In genomic region chr5:122284183-122285028, GRCm38 (mm10) we compare ENCODE assay signal across 8 mouse cellular contexts. TPM values are rescaled to one million over a fixed set of nuclear protein-coding genes. Genes with fewer than 3 reads are reported as not detected.
DNase-seq lines count a peak whose midpoint lies in the region; ATAC-seq and TF ChIP-seq lines count a peak whose summit lies in the region.

Pptc7 (plus strand) TSS chr5:122284365.

- no peaks in the 10 kb centered on the region for H3K9me3 ChIP-seq in heart, embryonic 13.5 days
- H3K9me3 ChIP-seq in liver, embryonic 12.5 days (replicated peaks), result no peaks in the 10 kb centered on the region
- no peaks in the 10 kb centered on the region for H3K9me3 ChIP-seq in stomach, embryonic 15.5 days

- DNase-seq in brain, embryonic 18.5 days (ENCODE audit: low read depth, low spot score), result peak; percentile 84
- DNase-seq in kidney, postnatal 10 days, result peak; percentile 97
- DNase-seq in natural killer cell, adult 2 months (ENCODE audit: low spot score in 2 of 2), result peak; percentile 85 to 91

- H3ac ChIP-seq in C2C12 (ENCODE audit: control insufficient read depth, insufficient read length, low read depth), result peak within 1 kb of the TSS; percentile 84

- peaks cover 41% of the 10 kb centered on the region for H3K79me3 ChIP-seq in C2C12 (ENCODE audit: low read depth)

- peak within 1 kb of the TSS; percentile 97 for H3K4me2 ChIP-seq in heart, embryonic 13.5 days
- peak within 1 kb of the TSS; percentile 100 for H3K4me2 ChIP-seq in liver, embryonic 12.5 days
- H3K4me2 ChIP-seq in stomach, embryonic 15.5 days, result peak within 1 kb of the TSS; percentile 87

- peaks cover 53% of the 10 kb centered on the region for H3K79me2 ChIP-seq in C2C12 (ENCODE audit: control insufficient read depth, insufficient read depth)

- H3K36me3 ChIP-seq in C2C12 (ENCODE audit: control insufficient read depth, insufficient read depth), result no peaks in the 10 kb centered on the region
- H3K36me3 ChIP-seq in heart, embryonic 13.5 days, result peaks cover 19% of the 10 kb centered on the region
- peaks cover 20% of the 10 kb centered on the region for H3K36me3 ChIP-seq in liver, embryonic 12.5 days
- no peaks in the 10 kb centered on the region for H3K36me3 ChIP-seq in stomach, embryonic 15.5 days

- peak within 1 kb of the TSS; percentile 84 for H3K27ac ChIP-seq in heart, embryonic 13.5 days (replicated peaks)
- H3K27ac ChIP-seq in liver, embryonic 12.5 days, result peak within 1 kb of the TSS; percentile 68
- H3K27ac ChIP-seq in stomach, embryonic 15.5 days, result peak within 1 kb of the TSS; percentile 78

- peak within 1 kb of the TSS; percentile 69 for H3K4me3 ChIP-seq in C2C12 (ENCODE audit: insufficient read depth, poor library complexity, severe bottlenecking)
- peak within 1 kb of the TSS; percentile 97 for H3K4me3 ChIP-seq in heart, embryonic 13.5 days
- H3K4me3 ChIP-seq in liver, embryonic 12.5 days, result peak within 1 kb of the TSS; percentile 84
- H3K4me3 ChIP-seq in stomach, embryonic 15.5 days (replicated peaks), result peak within 1 kb of the TSS; percentile 99

- peak; percentile 90 for ATAC-seq in erythroid progenitor cell, adult 5-6 weeks (replicated peaks; ENCODE audit: low FRiP score, poor library complexity, severe bottlenecking)
- peak; percentile 90 for ATAC-seq in heart, embryonic 13.5 days (ENCODE audit: extremely low read depth, insufficient number of reproducible peaks, low FRiP score, low TSS enrichment)
- peak; percentile 92 for ATAC-seq in liver, embryonic 12.5 days
- ATAC-seq in stomach, embryonic 15.5 days (ENCODE audit: insufficient read depth, low FRiP score, low read depth), result peak; percentile 89

- H3K9ac ChIP-seq in heart, embryonic 13.5 days, result peak within 1 kb of the TSS; percentile 97
- H3K9ac ChIP-seq in liver, embryonic 12.5 days, result peak within 1 kb of the TSS; percentile 94
- H3K9ac ChIP-seq in stomach, embryonic 15.5 days, result peak within 1 kb of the TSS; percentile 84

- H3K4me1 ChIP-seq in heart, embryonic 13.5 days, result peaks cover 55% of the 10 kb centered on the region
- H3K4me1 ChIP-seq in liver, embryonic 12.5 days, result peaks cover 66% of the 10 kb centered on the region
- H3K4me1 ChIP-seq in stomach, embryonic 15.5 days, result peaks cover 30% of the 10 kb centered on the region

- WGBS in heart, embryonic 13.5 days, result 0% methylated on average over 93 of the region's 114 CpGs
- under 1% methylated on average over 87 of the region's 114 CpGs for WGBS in liver, embryonic 12.5 days (ENCODE audit: insufficient replicate concordance)
- under 1% methylated on average over 89 of the region's 114 CpGs for WGBS in stomach, embryonic 15.5 days

- TF ChIP-seq CTCF in C2C12 (IDR thresholded peaks at IDR 0.05; ENCODE audit: control insufficient read depth, insufficient read depth, insufficient read length), result no peak

- H3K27me3 ChIP-seq in C2C12 (ENCODE audit: control insufficient read depth, insufficient read depth, insufficient read length), result no peaks in the 10 kb centered on the region
- no peaks in the 10 kb centered on the region for H3K27me3 ChIP-seq in heart, embryonic 13.5 days (replicated peaks)
- H3K27me3 ChIP-seq in liver, embryonic 12.5 days (replicated peaks), result peaks cover 19% of the 10 kb centered on the region
- no peaks in the 10 kb centered on the region for H3K27me3 ChIP-seq in stomach, embryonic 15.5 days (replicated peaks)

TF ChIP-seq in C2C12, 6 proteins besides CTCF, POLR2A, EP300 and RAD21:
- TF ChIP-seq MYOG (IDR thresholded peaks at IDR 0.05; ENCODE audit: control insufficient read depth, extremely low read depth, insufficient read length) (no peak), CEBPB (IDR thresholded peaks at IDR 0.05; ENCODE audit: low read depth) (no peak), MYOD1 (IDR thresholded peaks at IDR 0.05; ENCODE audit: control insufficient read depth, insufficient read length, low read depth) (no peak), MAX (IDR thresholded peaks at IDR 0.05) (no peak), USF1 (IDR thresholded peaks at IDR 0.05; ENCODE audit: low read depth) (no peak), FOSL1 (IDR thresholded peaks at IDR 0.05; ENCODE audit: insufficient read depth, low read length, poor library complexity, severe bottlenecking) (no peak)

RNA-seq across cellular contexts. Expression of gene Pptc7, which starts in this region (rescaled TPM):
- 6.3 TPM for polyA plus RNA-seq in C2C12 (2012; fragmentation: generic; extraction: Trizol)
- total RNA-seq in erythroid progenitor cell, adult 5-6 weeks (2015; ENCODE audit: low replicate concordance), result 0.72 and 2.5 TPM in 2 replicates
- total RNA-seq in erythroid progenitor cell, adult 5-6 weeks (2017; ENCODE audit: low replicate concordance), result 5.8 and 6.2 TPM in 2 replicates
- 9.1 and 9.7 TPM in 2 replicates for polyA plus RNA-seq in heart, embryonic 13.5 days (2015; fragmentation: Nextera tagmentation; extraction: Ambion mirVana)
- 6.1 and 6.8 TPM in 2 replicates for polyA plus RNA-seq in liver, embryonic 12.5 days (2016; fragmentation: Nextera tagmentation; extraction: Ambion mirVana)
- 10.5 and 10.6 TPM in 2 replicates for polyA plus RNA-seq in stomach, embryonic 15.5 days (2015; fragmentation: Nextera tagmentation; extraction: Ambion mirVana)

Comparison
In these comparisons a context has a peak if more than half of its experiments do, and no peak if none do; other contexts are left out.
1. Peak in every context shown above with its lines: DNase-seq, ATAC-seq, H3K4me3 ChIP-seq and H3K27ac ChIP-seq.